Mouse (Mus musculus) heart, adult 2 months (tissue): ENCODE measurements at regions not wholly inside any gene's neighbourhood (a gene's known extent, or its start where the extent isn't known, plus 50 kb on each side); places are given as distances from the start of the nearest gene placed in this dataset.
A peak's percentile ranks its signal among the peaks of the same experiment; 100 is the strongest.

Source experiments
- CTCF ChIP-seq: fragments of 200-600 bp; IDR thresholded peaks from 2 replicates; pipeline ENCODE4 v1.8.1; 2022; ENCODE audit warnings: antibody characterized with exemption, mild to moderate bottlenecking, moderate library complexity
- EP300 ChIP-seq: fragments of 200-500 bp; IDR thresholded peaks from 2 replicates; pipeline ENCODE4 v1.6.1; 2011; ENCODE audit warnings: low read depth, low read length, control low read depth; ENCODE audit not compliant: insufficient read depth
- POLR2A ChIP-seq: fragments of 200-500 bp; IDR thresholded peaks from 2 replicates; pipeline ENCODE4 v1.6.1; 2011; ENCODE audit warnings: mild to moderate bottlenecking, low read depth, low read length, control low read depth; ENCODE audit not compliant: insufficient read depth

DNA sequence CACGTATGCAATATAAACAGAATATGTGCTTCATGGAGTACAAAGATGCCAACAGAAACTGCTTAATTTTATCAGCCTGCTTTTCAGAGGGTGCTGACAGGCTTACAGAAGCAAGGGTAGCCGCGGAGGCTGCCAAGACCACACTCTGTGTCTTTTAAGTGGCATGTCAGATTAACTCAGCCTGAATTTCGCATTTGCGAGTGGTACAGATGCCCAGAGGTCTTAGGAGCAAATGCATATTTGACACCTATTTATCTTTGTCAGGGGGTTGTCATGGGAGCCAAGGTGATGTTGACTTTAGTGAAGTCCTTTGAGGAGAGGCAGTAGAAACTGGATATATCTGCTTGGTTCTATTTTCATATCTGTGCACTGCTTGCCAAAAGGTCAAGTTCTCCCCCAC, 149.0 kb downstream of the Kcnj2 start:
- TF ChIP-seq CTCF: no peak
- no peak for TF ChIP-seq POLR2A
- TF ChIP-seq EP300: 0 out of 2 replicates have a peak, but pooled peaks have one; percentile 58
